Mouse (Mus musculus) forelimb bud, embryonic 11.5 days (tissue): ENCODE measurements around the gene Nlrx1.
"Not testable (repeated sequence)": the region's sequence is repeated elsewhere in the genome, so short reads cannot be mapped to it uniquely, and the experiment has no call there.

ENCODE experiments used
- DNase-seq: peaks from one replicate; pipeline ENCODE4 v3.0.0-alpha.2; 2012; ENCODE audit warnings: low read depth, low spot score

Nlrx1 gene

GRCm38 (mm10) chr9:44268432-44268831, at the start of gene Nlrx1:
Nlrx1 (minus strand) TSS chr9:44268599.
- no peak for DNase-seq

DNA sequence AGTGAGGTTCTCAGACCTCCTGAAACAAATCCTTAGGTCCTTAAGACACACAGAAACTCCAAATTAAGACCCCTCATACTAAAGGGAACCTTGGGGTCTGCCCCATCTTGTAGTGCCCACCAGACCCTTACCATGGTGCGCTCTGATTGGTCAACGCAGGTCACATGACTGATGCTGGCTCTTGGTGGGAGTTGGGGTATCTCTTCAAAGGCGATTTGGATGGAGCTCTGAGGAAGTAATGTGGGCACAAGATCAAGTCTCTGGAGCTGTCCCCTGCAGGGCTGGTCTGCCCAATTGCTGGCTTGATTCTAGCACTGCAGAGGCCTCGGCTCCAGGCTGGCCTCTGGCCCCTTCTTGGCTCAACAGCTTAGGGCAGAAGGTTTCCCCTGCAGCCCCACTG, 49.1 kb upstream of the Nlrx1 start:
- DNase-seq: no peak

DNA sequence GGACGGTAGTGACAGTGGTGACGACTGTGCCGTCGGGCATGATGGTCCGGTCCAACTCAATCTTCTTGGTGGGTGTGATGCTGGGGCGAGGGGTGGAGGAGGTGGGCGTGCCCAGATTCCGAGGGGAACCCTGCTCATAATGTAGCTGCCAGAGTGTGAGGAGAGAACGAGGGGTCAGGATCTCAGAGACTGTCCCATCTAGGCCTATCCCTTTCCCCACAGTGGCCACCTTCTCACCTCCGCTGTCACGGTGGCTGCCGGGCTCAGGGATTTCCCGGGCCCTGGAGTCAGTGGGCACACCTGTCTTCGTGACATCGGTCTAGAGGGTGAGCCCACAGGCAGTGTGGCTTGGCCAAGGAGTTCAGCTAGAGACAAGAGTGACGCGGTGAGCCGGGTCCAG, 46.5 kb upstream of the Nlrx1 start:
- no peak for DNase-seq

- no peak for DNase-seq
Observed at GRCm38 (mm10) chr9:44314257-44314547, 45.8 kb upstream of the Nlrx1 start.

DNA sequence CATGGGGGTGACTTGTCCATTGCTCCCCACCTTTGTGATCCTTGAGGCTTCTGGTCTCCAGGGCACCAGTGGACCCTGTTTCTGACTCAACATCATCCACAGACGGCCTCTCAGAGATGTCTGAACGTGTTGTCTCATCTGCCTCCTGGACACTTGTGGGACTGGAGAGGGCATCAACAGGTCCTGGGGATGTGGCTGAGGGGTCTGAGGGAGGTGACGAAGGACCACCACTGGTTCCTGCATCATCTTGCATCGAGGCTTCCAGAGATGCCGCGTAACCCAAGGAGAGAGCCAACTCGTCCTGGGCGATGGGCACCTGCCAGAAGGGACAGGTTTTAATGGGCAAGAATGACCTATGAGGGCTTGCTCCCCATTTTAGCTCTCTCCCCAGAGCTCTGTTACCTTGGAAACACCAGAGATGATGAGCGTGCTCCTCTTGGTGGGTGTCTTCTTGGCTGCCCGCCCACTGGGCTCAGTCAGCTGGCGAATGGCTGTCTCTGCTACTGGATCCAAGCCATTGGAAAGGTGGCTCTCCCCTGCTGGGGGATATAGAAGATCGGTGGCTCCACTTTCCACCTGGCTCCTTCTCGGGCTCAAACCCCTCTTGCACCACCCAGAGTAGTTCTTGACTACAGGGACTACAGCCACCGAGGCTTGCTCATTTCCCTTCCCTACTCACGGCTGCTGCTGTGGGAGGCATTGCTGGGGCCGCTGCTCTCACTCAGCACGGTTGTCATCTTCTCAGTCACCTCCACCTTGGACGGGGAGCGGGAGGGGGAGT, 45.3 kb upstream of the Nlrx1 start:
- DNase-seq: no peak

GRCm38 (mm10) chr9:44311136-44312134, 43.0 kb upstream of the Nlrx1 start:
- no peak for DNase-seq

- no peak for DNase-seq
Observed at GRCm38 (mm10) chr9:44310750-44311135, 42.3 kb upstream of the Nlrx1 start.

- DNase-seq: no peak
Observed at GRCm38 (mm10) chr9:44309756-44310155, 41.4 kb upstream of the Nlrx1 start.

DNA sequence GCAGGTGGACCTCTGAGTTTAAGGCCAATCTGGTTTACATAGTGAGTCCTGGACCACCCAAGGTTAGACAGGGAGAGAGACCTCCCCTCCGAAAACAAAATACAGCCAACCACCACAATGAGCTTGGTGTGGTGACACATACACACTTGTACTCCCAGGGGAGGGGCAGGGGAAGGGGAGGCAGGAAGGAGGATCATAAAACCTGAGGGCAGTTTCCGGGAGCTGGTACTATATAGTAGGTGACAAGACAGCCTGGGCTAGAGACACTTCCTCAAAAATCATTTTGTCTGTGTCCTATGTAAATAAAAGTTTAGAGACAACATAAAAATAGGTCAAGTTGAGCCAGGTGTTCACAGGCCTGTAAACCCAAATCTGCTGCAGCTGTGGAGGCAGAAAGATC, 38.8 kb upstream of the Nlrx1 start:
- DNase-seq: no peak

DNA sequence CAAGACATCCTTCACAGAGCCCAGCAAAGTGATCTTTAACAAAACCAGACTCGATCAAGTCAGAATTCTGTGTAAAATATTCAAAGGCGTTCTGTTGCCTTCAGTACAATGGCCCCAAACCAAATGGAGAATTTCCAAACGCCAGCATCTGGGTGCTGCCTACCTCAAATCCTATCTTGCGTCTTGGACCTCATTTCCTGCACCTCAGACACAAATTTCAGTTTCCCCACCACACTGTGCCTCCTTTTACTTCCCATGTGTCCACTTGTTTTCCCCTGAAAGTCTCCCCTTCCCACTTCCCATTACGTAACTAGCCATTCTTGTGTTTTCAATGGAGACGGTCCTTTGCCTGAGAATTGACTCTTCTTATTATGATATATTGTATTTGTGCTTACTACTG, 38.1 kb upstream of the Nlrx1 start:
- DNase-seq: no peak

GRCm38 (mm10) chr9:44305466-44306079, 37.2 kb upstream of the Nlrx1 start, which contains the start of gene Hinfp:
Hinfp (minus strand) TSS chr9:44305671.
- DNase-seq: peak; percentile 99

GRCm38 (mm10) chr9:44300001-44300400, 31.6 kb upstream of the Nlrx1 start:
- DNase-seq: not testable (repeated sequence)

- DNase-seq: no peak
Observed at GRCm38 (mm10) chr9:44292490-44292889, 24.1 kb upstream of the Nlrx1 start.

DNA sequence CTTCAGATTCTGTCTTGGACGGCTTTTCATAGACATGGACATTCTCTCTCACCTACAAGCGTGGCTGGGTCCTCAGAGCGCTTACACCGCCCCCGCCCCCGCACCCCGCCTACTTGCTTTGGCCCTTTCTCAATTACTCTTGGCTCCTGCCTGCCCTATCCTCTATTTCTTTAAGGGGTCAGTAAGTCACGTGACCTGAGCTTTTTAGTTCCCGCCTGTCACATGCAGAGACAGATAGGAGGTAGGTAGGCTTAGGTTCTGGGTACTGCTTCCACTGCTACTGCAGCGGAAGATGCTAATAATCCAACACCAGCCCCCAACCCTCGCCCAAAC, 20.5 kb upstream of the Nlrx1 start:
- DNase-seq: no peak

GRCm38 (mm10) chr9:44288076-44288958, 19.9 kb upstream of the Nlrx1 start, which contains the start of gene Abcg4:
Abcg4 (minus strand) TSS chr9:44288615.
- no peak for DNase-seq

DNA sequence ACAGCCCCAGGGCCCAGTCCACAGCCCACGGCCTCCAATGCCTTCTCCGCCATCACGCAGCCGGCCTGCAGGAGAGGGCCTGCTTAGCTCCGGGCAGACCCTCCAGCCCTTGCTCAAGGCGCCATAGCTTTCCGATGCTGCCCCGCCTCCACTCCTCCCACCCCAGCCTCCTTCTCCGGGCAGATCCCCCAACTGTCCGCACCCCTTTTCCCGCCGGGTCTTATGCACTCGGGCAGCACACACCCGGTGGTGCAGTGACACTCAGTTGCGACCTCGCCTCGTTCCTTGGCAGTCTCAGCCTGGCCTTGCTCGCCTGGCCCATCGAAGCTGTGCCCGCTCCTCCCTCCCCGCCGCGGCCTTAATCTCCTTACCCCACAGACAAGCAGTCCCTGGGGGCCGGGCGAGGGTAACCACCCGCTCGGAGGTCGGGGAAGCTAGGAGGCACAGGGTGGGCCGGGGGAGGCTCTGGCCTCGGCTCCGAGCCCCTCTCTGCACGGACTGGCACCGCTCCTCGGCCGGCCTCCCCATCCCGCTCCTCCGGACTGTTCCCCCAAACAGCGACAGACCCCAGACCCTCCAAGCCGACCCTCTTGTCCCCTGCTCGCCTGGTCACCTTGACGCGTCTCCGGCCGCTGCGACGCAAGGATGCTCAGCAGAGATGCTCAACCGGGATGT, 19.1 kb upstream of the Nlrx1 start:
- no peak for DNase-seq

GRCm38 (mm10) chr9:44287003-44287400, 18.6 kb upstream of the Nlrx1 start:
- DNase-seq: no peak

GRCm38 (mm10) chr9:44286256-44286850, 18.0 kb upstream of the Nlrx1 start:
- DNase-seq: no peak

GRCm38 (mm10) chr9:44283183-44283582, 14.8 kb upstream of the Nlrx1 start:
- no peak for DNase-seq

- DNase-seq: no peak
Observed at GRCm38 (mm10) chr9:44269973-44270372, 1.6 kb upstream of the Nlrx1 start.
